Mouse (Mus musculus) lung, adult 2 months (tissue): ENCODE measurements around the gene Mboat2.

Experiments used
- CTCF ChIP-seq: fragments of 200-500 bp; IDR thresholded peaks from 2 replicates; pipeline ENCODE4 v1.5.1; 2011; ENCODE audit warnings: mild to moderate bottlenecking, low read length, control low read depth; ENCODE audit not compliant: insufficient read depth
- POLR2A ChIP-seq: fragments of 200-500 bp; IDR thresholded peaks from 2 replicates; pipeline ENCODE4 v1.6.1; 2011; ENCODE audit warnings: low read depth, mild to moderate bottlenecking, control low read depth, low read length, borderline replicate concordance; ENCODE audit errors: extremely low read depth

- no peak for TF ChIP-seq CTCF
- TF ChIP-seq POLR2A: no peak
Measured at GRCm38 (mm10) chr12:24924003-24924402, 93.3 kb downstream of the Mboat2 start.
